Mouse (Mus musculus): ENCODE data around the gene Mybpc2. TPM values are rescaled to one million over a fixed set of nuclear protein-coding genes. Genes with fewer than 3 reads are reported as not detected.

Mybpc2 gene
- polyA plus RNA-seq, 1 experiment from 2014 or later = 0.43 TPM

DNA sequence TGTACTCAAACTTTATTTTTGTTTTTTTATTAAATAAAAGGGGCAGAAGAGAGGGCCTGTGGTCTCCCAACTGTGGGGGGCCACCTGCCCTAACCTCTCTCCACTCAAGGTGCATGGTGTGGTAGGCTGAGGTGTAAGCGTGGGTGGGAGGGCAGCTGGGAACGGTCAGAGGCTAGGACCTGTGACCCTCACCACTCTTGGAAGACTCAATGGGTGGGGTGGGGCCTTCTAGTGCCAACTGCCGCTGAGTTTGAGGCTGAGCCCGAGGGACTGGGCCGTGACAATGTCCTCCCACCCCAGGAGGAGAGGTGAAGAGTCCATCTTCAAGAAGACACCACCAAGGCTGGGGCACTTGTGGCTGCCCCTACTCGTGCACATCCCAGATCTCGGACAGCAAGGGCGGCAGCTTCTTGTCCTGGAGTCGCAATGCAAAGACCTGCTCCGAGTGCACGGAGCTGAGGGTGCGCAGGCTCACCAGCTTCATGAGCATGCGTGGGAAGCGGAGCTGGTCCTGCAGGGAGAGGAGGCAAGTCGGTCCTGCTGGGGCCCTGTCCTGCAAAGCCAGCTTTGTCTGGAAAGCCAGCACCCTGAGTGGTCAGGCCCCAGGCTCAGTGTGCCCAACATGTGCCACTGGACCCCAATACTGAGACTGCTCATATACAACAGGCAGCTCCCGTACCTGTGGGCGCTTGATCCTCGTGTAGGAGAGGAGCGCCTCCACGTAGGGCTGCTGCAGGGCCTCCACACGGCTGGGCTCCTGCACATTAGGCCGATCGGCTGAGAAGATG is 25.4 kb upstream of the Mybpc2 start:
- no peak overlapping the region for H3K4me2 ChIP-seq (replicated peaks; ENCODE audit: low read depth, low read length)
- no peak overlapping the region for H3K27ac ChIP-seq (ENCODE audit: low read length)
- peaks cover 16% of the 10 kb centered on the region for H3K4me1 ChIP-seq (ENCODE audit: control insufficient read depth, insufficient read depth, low read length)
- H3K27me3 ChIP-seq (ENCODE audit: control insufficient read depth, insufficient read depth, low read length) = no peaks in the 10 kb centered on the region
- H3K9ac ChIP-seq (replicated peaks; ENCODE audit: low read depth, low read length) = no peak overlapping the region
- WGBS = 94% methylated on average over 23 of the region's 23 CpGs
- peaks cover 27% of the 10 kb centered on the region for H3K36me3 ChIP-seq (ENCODE audit: control insufficient read depth, insufficient read depth, low read length)
- peaks cover 3% of the 10 kb centered on the region; the same call in 1 of the 2 replicates for H3K9me3 ChIP-seq (ENCODE audit: control insufficient read depth, low read depth, low read length)
- H3K4me3 ChIP-seq (ENCODE audit: low read depth, low read length) = no peak overlapping the region
- no peak for ATAC-seq (ENCODE audit: insufficient number of reproducible peaks, insufficient read depth, low FRiP score, low read depth)

DNA sequence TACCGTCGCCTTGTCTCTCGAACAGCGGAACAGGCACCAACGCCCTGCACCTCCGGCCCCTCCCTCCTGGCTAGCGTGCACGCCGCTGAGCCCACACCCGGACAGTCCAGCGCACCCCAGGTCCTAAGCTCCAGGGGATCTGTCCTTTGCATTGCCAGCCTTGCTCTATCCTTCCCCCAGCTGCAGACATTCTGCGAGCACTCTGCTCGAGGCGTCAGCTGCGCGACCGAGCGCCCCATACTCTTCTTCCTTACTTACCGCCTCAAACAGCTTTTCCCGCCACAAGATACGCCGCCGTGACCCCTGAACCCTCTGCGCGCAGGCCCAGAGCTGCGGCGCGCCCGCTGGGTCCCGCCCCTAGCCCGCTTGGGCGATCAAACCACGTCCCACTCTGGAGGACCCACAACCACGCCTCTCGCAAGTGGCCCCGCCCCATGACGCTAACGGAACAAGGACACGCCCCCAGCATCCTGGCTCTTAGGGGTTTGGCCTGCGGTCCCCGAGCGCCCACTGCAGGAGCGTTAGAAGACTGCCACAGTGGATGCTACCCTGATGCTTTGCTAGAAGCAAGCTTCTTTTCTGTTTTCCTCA is 24.1 kb upstream of the Mybpc2 start, which contains the start of gene Pold1:
TSS of gene Pold1 (minus strand) at position 353 of the 591 bp plus-strand sequence.
- H3K4me3 ChIP-seq (ENCODE audit: low read depth, low read length) = peak within 1 kb of the TSS; percentile 64
- H3K27ac ChIP-seq (ENCODE audit: low read length) = peak within 1 kb of the TSS; percentile 77
- ATAC-seq (ENCODE audit: insufficient number of reproducible peaks, insufficient read depth, low FRiP score, low read depth) = peak; percentile 95
- peak within 1 kb of the TSS; percentile 63 for H3K9ac ChIP-seq (replicated peaks; ENCODE audit: low read depth, low read length)
- H3K4me2 ChIP-seq (replicated peaks; ENCODE audit: low read depth, low read length) = peak within 1 kb of the TSS; percentile 87
- H3K9me3 ChIP-seq (ENCODE audit: control insufficient read depth, low read depth, low read length) = peaks cover 3% of the 10 kb centered on the region; the same call in 1 of the 2 replicates
- H3K36me3 ChIP-seq (ENCODE audit: control insufficient read depth, insufficient read depth, low read length) = peaks cover 27% of the 10 kb centered on the region
- H3K27me3 ChIP-seq (ENCODE audit: control insufficient read depth, insufficient read depth, low read length) = no peaks in the 10 kb centered on the region
- peaks cover 16% of the 10 kb centered on the region for H3K4me1 ChIP-seq (ENCODE audit: control insufficient read depth, insufficient read depth, low read length)
- 0% methylated on average over 43 of the region's 43 CpGs for WGBS

DNA sequence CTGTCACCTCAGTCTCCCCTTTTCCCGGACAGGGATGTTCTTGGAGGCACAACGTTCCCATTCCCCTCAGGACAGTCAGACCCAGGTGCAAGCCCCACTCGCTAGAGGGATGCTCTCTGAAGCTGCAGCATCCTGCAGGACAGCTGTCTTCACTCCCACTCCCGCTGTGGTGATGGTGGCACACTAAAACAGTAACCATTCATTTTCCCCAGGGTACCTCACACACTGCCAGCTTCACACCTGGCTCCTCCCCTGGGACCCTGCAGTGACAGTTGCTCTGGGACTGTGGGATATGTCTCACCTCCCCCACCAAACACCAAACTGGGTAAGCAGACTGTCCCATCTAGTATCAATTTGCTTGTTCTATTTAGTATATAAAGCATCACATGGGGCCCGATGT is 23.3 kb upstream of the Mybpc2 start:
- ATAC-seq (ENCODE audit: insufficient number of reproducible peaks, insufficient read depth, low FRiP score, low read depth) = no peak
- Histone ChIP-seq H3K4me3 (ENCODE audit: low read depth, low read length) (peak overlapping the region; percentile 64), H3K9ac (replicated peaks; ENCODE audit: low read depth, low read length) (peak overlapping the region; percentile 63), H3K4me2 (replicated peaks; ENCODE audit: low read depth, low read length) (peak overlapping the region; percentile 87), H3K27ac (ENCODE audit: low read length) (no peak overlapping the region), H3K27me3 (ENCODE audit: control insufficient read depth, insufficient read depth, low read length) (no peaks in the 10 kb centered on the region), H3K9me3 (ENCODE audit: control insufficient read depth, low read depth, low read length) (peaks cover 3% of the 10 kb centered on the region; the same call in 1 of the 2 replicates), H3K36me3 (ENCODE audit: control insufficient read depth, insufficient read depth, low read length) (peaks cover 32% of the 10 kb centered on the region), H3K4me1 (ENCODE audit: control insufficient read depth, insufficient read depth, low read length) (peaks cover 13% of the 10 kb centered on the region)
- 15% methylated on average over 5 of the region's 5 CpGs for WGBS

DNA sequence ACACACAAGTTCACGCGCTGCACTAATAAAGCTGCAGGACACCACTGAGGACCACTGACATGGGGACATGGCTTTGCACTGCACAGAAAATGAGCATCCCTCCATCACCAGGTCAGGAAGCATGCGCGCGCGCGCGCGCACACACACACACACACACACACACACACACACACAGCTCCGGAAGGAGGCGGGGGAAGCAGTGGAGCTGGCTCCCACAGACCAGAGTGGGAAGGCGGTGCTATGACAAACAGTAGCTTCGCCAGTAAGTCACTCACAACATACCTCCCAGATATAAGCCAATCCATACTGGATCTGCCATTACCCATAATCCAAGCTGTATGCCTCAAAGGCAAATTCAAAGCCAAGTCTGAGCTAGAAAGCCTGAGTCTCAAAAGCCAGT is 22.6 kb upstream of the Mybpc2 start:
- Histone ChIP-seq H3K9me3 (ENCODE audit: control insufficient read depth, low read depth, low read length) (peaks cover 3% of the 10 kb centered on the region; the same call in 1 of the 2 replicates), H3K9ac (replicated peaks; ENCODE audit: low read depth, low read length) (0 out of 2 replicates have a peak overlapping the region, but pooled peaks have one; percentile 63), H3K4me2 (replicated peaks; ENCODE audit: low read depth, low read length) (peak overlapping the region; percentile 87; the same call in 1 of the 2 replicates), H3K4me3 (ENCODE audit: low read depth, low read length) (0 out of 2 replicates have a peak overlapping the region, but pooled peaks have one; percentile 64), H3K27ac (ENCODE audit: low read length) (no peak overlapping the region), H3K4me1 (ENCODE audit: control insufficient read depth, insufficient read depth, low read length) (peaks cover 12% of the 10 kb centered on the region), H3K27me3 (ENCODE audit: control insufficient read depth, insufficient read depth, low read length) (no peaks in the 10 kb centered on the region), H3K36me3 (ENCODE audit: control insufficient read depth, insufficient read depth, low read length) (peaks cover 35% of the 10 kb centered on the region)
- ATAC-seq (ENCODE audit: insufficient number of reproducible peaks, insufficient read depth, low FRiP score, low read depth) = no peak
- WGBS = 91% methylated on average over 13 of the region's 13 CpGs

DNA sequence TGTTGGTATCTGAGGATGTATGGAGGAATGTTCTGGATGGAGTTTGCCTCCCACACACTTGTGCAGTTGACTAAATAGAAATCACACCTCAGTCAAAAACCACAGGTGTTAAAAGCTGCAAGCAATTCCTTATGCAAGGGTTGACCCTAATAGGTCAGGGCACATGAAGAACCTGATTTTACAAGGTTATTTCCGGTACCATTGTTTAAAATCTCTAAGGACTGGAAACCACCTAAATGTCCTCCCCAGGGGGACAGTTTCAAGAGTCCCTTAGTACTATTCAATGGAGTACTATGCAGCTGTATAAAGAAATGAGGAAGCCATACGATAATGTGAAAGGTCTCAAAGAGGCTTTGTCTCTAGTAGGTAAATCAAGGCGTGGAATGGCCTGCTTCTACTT is 21.8 kb upstream of the Mybpc2 start:
- Histone ChIP-seq H3K36me3 (ENCODE audit: control insufficient read depth, insufficient read depth, low read length) (peaks cover 32% of the 10 kb centered on the region), H3K27ac (ENCODE audit: low read length) (no peak overlapping the region), H3K27me3 (ENCODE audit: control insufficient read depth, insufficient read depth, low read length) (no peaks in the 10 kb centered on the region), H3K4me2 (replicated peaks; ENCODE audit: low read depth, low read length) (no peak overlapping the region), H3K4me3 (ENCODE audit: low read depth, low read length) (no peak overlapping the region), H3K4me1 (ENCODE audit: control insufficient read depth, insufficient read depth, low read length) (peaks cover 12% of the 10 kb centered on the region), H3K9me3 (ENCODE audit: control insufficient read depth, low read depth, low read length) (peaks cover 3% of the 10 kb centered on the region; the same call in 1 of the 2 replicates), H3K9ac (replicated peaks; ENCODE audit: low read depth, low read length) (no peak overlapping the region)
- 98% methylated on average over 3 of the region's 3 CpGs for WGBS
- ATAC-seq (ENCODE audit: insufficient number of reproducible peaks, insufficient read depth, low FRiP score, low read depth) = no peak

DNA sequence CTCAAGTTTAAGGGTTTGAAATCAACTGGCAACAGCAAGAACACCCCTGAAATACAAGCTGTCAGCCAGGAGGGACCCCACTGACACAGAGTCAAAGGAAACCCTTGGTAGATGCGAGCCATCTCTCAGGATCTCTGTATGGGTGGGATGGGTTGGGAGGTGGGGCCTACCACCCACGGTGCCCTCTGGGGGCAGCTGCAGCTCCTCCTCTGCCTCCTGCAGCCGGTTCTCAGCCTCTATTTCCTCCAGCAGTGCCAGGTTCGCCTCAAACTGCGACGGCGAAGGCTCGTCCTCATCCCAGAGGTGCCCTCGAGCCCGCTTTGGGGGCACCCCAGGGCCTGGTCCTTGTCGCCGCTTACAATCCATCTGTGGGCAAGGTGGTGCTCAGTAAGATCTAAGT is 18.6 kb upstream of the Mybpc2 start:
- no peaks in the 10 kb centered on the region for H3K27me3 ChIP-seq (ENCODE audit: control insufficient read depth, insufficient read depth, low read length)
- no peak for ATAC-seq (ENCODE audit: insufficient number of reproducible peaks, insufficient read depth, low FRiP score, low read depth)
- H3K9ac ChIP-seq (replicated peaks; ENCODE audit: low read depth, low read length) = no peak overlapping the region
- H3K4me2 ChIP-seq (replicated peaks; ENCODE audit: low read depth, low read length) = no peak overlapping the region
- H3K27ac ChIP-seq (ENCODE audit: low read length) = no peak overlapping the region
- peaks cover 12% of the 10 kb centered on the region for H3K4me1 ChIP-seq (ENCODE audit: control insufficient read depth, insufficient read depth, low read length)
- peaks cover 3% of the 10 kb centered on the region; the same call in 1 of the 2 replicates for H3K9me3 ChIP-seq (ENCODE audit: control insufficient read depth, low read depth, low read length)
- 81% methylated on average over 12 of the region's 12 CpGs for WGBS
- H3K4me3 ChIP-seq (ENCODE audit: low read depth, low read length) = no peak overlapping the region
- H3K36me3 ChIP-seq (ENCODE audit: control insufficient read depth, insufficient read depth, low read length) = peaks cover 36% of the 10 kb centered on the region

GRCm38 (mm10) chr7:44542555-44542954 is 18.1 kb upstream of the Mybpc2 start:
- 91% methylated on average over 11 of the region's 11 CpGs for WGBS
- no peak for ATAC-seq (ENCODE audit: insufficient number of reproducible peaks, insufficient read depth, low FRiP score, low read depth)
- peaks cover 3% of the 10 kb centered on the region; the same call in 1 of the 2 replicates for H3K9me3 ChIP-seq (ENCODE audit: control insufficient read depth, low read depth, low read length)
- no peak overlapping the region for H3K4me2 ChIP-seq (replicated peaks; ENCODE audit: low read depth, low read length)
- H3K9ac ChIP-seq (replicated peaks; ENCODE audit: low read depth, low read length) = no peak overlapping the region
- no peak overlapping the region for H3K27ac ChIP-seq (ENCODE audit: low read length)
- no peak overlapping the region for H3K4me3 ChIP-seq (ENCODE audit: low read depth, low read length)
- H3K4me1 ChIP-seq (ENCODE audit: control insufficient read depth, insufficient read depth, low read length) = peaks cover 6% of the 10 kb centered on the region
- peaks cover 40% of the 10 kb centered on the region for H3K36me3 ChIP-seq (ENCODE audit: control insufficient read depth, insufficient read depth, low read length)
- H3K27me3 ChIP-seq (ENCODE audit: control insufficient read depth, insufficient read depth, low read length) = no peaks in the 10 kb centered on the region

- Histone ChIP-seq H3K9ac (replicated peaks; ENCODE audit: low read depth, low read length) (no peak overlapping the region), H3K27ac (ENCODE audit: low read length) (no peak overlapping the region), H3K4me3 (ENCODE audit: low read depth, low read length) (no peak overlapping the region), H3K27me3 (ENCODE audit: control insufficient read depth, insufficient read depth, low read length) (no peaks in the 10 kb centered on the region), H3K9me3 (ENCODE audit: control insufficient read depth, low read depth, low read length) (no peaks in the 10 kb centered on the region), H3K4me2 (replicated peaks; ENCODE audit: low read depth, low read length) (no peak overlapping the region), H3K36me3 (ENCODE audit: control insufficient read depth, insufficient read depth, low read length) (peaks cover 57% of the 10 kb centered on the region), H3K4me1 (ENCODE audit: control insufficient read depth, insufficient read depth, low read length) (no peaks in the 10 kb centered on the region)
- 91% methylated on average over 41 of the region's 41 CpGs for WGBS
- no peak for ATAC-seq (ENCODE audit: insufficient number of reproducible peaks, insufficient read depth, low FRiP score, low read depth)
Observed at GRCm38 (mm10) chr7:44538756-44539624, 14.5 kb upstream of the Mybpc2 start.
